Mouse (Mus musculus): Measurements from ENCODE around the gene Lat. TPM values are rescaled to one million over a fixed set of nuclear protein-coding genes. Genes with fewer than 3 reads are reported as not detected.
A peak's percentile ranks its signal among the peaks of the same experiment; 100 is the strongest.
"Not testable (repeated sequence)": the region's sequence is repeated elsewhere in the genome, so short reads cannot be mapped to it uniquely, and the experiment has no call there.

Gene Lat
- total RNA-seq (2021), result under 1 TPM; 0.64 to 0.76 TPM

DNA sequence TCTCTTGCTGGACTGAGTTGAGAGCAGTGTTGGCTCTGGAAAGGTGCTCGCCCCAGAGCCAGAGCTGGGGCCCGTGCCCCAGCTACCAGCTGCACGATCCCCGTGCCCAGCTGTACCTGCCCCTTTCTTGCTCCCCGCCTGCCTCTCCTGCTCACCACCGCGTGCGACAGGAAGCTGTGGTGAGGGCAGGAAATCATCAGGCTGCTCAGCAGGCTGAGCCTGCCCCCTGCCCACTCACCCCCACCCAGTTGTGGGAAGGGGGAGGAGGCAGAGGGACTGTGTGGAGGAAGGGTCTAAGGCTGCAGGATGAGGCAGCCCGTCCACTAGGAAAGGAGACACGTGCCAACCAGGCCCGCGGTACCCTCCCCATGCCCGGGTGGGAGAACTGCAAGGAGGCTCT, at the start of gene Lat:
Lat (minus strand) TSS at position 178 of the 400 bp plus-strand sequence.
- DNase-seq (ENCODE audit: low spot score in 2 of 2), result no peak
- intact Hi-C loops (cut with DNase I), result no loop called here

DNA sequence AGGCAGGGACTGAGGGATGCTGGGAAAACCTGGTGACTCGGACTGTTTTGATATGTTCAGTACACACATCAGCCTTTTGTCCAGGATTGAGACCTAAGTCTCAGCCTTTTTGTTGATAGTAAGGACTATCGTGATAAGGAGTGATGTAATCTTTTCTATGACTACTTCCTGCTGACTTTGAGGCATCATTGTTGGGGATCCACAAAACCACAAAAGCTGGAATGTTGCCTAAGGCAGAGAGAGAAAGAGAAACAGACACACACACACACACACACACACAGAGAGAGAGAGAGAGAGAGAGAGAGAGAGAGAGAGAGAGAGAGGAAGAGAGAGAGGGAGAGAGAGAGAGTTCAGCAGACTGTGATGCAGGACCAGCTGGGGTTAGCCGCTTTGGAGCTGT, 49.1 kb upstream of the Lat start:
- intact Hi-C loops (cut with DNase I), result no loop called here
- DNase-seq (ENCODE audit: low spot score in 2 of 2), result no peak

DNA sequence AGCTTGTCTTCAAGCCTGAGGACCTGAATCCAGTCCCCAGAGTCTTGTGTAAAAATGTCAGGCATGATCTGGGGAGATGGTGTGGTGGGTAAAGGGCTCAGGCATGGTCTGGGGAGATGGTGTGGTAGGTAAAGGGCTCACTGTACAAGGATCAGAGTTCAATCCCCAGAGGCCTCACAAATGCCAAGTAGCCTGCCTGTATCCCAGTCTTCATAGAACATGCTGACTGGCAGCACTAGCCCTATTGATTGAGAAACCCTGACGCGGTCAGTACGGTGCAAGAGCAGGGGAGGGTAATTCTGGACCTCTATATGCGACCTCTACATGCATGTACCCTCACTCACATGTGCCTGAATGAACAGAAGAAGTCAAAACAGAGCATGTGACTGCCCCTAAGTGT, 48.2 kb upstream of the Lat start:
- intact Hi-C loops (cut with DNase I), result no loop called here
- no peak for DNase-seq (ENCODE audit: low spot score in 2 of 2)

DNA sequence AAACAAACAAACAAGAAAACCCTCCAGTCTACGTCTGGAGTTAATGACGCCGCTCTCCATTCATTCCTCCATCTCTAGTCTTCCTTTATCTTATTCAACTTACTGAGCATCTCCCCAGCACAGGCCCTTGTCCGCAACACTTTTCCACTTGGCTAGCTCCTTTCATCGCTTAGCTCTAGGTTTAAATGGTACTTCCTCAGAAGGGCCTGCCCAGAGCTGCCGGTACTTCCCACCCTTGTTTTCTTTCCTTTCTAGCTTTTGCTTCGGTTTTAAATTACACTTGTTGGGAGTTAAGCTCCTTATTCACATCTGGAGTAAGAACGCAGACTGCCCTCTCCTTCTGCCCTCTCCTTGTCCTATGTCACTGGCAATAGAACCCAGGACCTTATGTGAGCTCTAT, 47.7 kb upstream of the Lat start:
- intact Hi-C loops (cut with DNase I), result no loop called here
- no peak for DNase-seq (ENCODE audit: low spot score in 2 of 2)

DNA sequence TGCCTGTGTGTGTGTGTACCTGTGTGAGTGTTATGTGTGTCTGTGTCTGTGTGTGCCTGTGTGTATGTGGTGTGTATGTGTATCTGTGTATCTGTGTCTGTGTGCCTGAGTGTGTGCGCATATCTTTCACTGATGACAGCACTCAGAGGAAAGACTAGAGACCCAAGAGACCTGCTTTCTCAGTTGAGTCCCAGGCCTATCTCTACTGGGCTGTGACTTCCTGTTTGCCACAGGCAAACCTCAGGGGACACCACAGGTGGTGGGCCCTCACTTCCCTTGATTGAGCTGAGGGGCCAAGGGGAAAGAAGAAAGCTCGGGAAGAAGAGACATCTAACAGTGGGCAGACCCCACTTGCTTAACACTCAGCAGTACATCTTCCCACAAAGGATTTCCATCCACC, 47.2 kb upstream of the Lat start:
- no peak for DNase-seq (ENCODE audit: low spot score in 2 of 2)
- intact Hi-C loops (cut with DNase I), result no loop called here

DNA sequence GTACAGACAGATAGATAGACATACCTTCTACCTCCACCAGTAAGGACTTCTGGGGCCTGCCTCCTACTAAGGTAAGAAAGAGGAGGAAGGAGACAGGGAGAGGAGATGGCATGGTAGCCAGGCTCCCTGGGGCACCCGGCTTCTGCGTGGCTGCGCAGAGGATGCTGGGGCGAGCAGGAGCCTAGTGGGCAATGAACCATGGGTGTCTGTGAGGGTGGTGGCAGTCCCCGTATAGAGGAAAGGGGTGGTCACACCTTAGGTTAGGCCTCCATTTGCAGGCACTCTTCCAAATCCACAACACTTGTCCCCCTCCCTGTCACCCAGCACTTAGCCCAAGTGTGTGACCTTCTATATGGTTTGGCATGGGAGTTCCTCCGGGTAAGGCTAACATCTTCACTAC, 45.4 kb upstream of the Lat start, which contains the start of gene Cd19:
Cd19 (minus strand) TSS at position 165 of the 400 bp plus-strand sequence.
- intact Hi-C loops (cut with DNase I), result no loop called here
- DNase-seq (ENCODE audit: low spot score in 2 of 2), result no peak

GRCm38 (mm10) chr7:126411061-126411460, 41.7 kb upstream of the Lat start:
- intact Hi-C loops (cut with DNase I), result no loop called here

GRCm38 (mm10) chr7:126408686-126409085, 39.3 kb upstream of the Lat start:
- intact Hi-C loops (cut with DNase I), result no loop called here
- no peak for DNase-seq (ENCODE audit: low spot score in 2 of 2)

More at GRCm38 (mm10) chr7:126411061-126411460, 41.7 kb upstream of the Lat start:
- DNase-seq (ENCODE audit: low spot score in 2 of 2), result no peak

GRCm38 (mm10) chr7:126402518-126402917, 33.1 kb upstream of the Lat start:
- intact Hi-C loops (cut with DNase I); DNase-seq (ENCODE audit: low spot score in 2 of 2): not testable (repeated sequence)

DNA sequence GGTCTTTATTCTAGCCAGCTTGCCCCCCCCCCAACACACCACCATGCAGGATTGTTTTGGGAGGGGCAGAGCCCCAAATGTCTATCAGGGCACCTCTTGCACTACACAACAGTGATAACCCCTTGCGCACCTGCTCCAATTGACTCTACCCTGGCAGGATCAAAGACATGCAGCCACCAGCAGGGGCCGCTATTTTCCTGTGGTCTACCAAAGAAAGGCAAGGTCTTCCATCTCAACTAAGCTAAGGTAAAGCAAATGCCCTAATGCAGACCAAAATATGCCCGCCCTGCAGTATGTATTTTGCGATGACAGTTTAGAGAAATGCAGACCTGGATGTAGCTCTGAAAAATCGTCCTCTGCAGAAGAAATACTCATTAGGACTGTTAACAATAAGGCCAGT, 30.2 kb upstream of the Lat start:
- intact Hi-C loops (cut with DNase I), result loop anchor here (1.0 to 5.0 kb wide), 2 partner anchors 73 to 129 kb away; no protein-coding TSS in a partner anchor
- DNase-seq (ENCODE audit: low spot score in 2 of 2), result peak; percentile 68 to 76

- no peak for DNase-seq (ENCODE audit: low spot score in 2 of 2)
- intact Hi-C loops (cut with DNase I), result loop anchor here (5.0 kb wide), 1 partner anchor 74 kb away; no protein-coding TSS in a partner anchor
These were observed 28.5 kb upstream of the Lat start for GRCm38 (mm10) chr7:126397822-126398221.

GRCm38 (mm10) chr7:126397221-126397620, 27.9 kb upstream of the Lat start:
- no peak for DNase-seq (ENCODE audit: low spot score in 2 of 2)
- intact Hi-C loops (cut with DNase I), result loop anchor here (5.0 kb wide), 1 partner anchor 75 kb away; no protein-coding TSS in a partner anchor

DNA sequence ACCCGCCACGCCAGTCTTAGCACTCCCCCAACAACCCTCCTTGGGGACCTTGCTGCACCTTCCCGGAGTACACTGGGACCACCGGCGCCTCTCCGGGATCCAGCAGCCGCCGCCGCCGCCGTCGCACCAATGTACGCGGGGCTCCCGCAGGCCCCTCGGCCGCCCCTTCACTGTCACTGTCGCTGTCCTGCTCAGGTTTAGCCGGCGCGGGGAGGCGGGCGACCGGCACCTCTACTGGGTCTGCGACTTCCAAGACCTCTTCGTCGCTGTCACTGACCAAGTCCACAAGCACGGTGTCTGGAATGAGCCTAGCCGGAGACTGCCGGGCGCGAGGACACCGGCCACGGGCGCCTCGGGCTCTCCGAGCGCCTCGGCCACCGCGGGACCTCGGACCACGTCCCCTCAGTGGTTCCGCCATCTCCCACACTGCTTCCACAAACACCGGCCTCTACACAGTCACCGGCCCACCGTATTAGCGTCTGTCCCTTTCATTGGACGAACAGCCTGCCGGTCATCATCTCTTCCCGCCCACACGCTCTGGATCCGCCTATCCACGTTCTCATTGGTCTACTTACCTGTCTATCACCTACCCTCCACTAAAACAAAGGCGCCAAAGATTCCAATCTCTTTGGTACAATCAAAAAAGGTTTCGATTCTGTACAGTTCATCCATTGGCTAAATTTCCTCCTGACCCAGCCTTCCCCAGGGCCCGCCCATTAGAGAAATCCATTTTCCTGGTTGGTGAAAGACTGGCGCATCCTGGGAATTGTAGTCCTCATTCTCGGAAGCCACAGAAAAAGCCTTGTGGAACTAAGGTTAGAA, 27.1 kb upstream of the Lat start, which contains the start of gene Nfatc2ip:
Nfatc2ip (minus strand) TSS at position 440 of the 822 bp plus-strand sequence.
- DNase-seq (ENCODE audit: low spot score in 2 of 2), result peak; percentile 99
- intact Hi-C loops (cut with DNase I), result loop anchor here (5.0 kb wide), 1 partner anchor 76 kb away; no protein-coding TSS in a partner anchor

DNA sequence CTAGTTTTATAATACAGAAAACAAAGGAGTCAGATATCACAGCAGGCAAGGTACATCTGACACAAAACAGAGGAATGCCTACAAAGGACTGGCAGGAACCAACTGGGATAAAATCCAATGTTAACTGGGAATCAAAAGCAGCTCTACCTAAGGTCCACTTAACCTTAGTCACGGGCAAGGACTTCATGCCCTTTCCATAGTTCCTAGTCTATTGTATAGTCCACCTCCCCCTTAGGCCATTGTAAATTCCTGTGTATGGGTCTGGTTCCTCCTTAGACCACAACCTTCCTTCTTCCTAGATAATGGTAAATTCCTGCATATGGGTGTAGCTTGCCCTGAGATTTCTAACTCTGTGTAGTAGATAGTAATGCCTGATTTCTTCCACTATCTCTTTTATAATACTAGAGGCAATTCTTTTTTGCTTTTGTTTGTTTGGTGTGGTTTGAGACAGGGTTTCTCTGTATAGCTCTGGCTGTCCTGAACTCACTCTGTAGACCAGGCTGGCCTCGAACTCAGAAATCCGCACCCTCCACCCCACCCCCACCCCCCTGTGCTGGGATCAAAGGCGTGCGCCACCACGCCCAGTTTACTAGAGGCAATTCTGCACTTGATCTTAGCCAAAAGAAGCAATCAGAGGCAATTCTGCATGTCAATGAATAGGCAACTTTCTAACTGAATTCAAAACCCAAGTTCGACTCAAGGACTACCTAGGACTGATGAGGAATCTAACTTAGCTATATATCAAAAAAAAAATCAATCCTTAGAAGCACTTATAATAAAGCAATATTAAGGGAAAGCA, 22.9 kb upstream of the Lat start:
- DNase-seq (ENCODE audit: low spot score in 2 of 2); intact Hi-C loops (cut with DNase I): not testable (repeated sequence)

DNA sequence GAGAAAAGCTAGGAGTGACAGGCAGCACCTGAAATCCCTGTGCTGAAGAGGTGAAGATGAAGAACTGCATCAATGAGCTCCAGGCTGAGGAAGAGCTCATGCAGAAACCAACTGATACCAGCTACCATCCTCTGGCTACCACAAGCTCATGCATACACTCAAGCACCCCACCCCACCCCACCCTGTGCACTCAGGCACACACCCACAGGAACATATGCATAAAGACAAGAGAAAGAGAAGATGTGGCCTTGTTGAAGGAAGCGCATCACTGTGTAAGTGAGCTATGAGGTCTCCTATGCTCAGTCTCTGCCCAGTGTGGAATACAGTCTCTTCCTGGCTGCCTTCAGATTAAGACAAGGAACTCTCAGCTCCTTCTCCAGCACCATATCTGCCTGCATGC, 18.8 kb upstream of the Lat start:
- DNase-seq (ENCODE audit: low spot score in 2 of 2), result no peak
- intact Hi-C loops (cut with DNase I), result no loop called here

DNA sequence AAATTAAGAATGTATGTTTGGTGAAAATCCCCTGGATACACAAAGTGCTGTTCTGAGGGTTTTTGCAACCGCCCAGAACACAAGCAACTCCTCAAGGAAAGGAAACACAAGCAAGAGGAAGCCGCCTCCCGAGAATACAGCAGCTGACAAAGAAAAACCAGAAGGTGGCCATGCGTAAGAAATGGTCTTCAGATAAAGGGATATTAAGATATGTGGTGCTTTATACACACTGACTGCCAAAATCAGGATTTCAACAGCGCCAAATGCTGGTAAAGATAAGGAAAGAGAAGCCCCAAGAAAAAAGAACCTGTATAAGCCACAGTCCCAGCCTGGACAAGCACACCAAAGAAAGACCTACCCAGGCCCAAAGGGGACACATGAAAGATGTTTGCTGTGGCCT, 14.2 kb upstream of the Lat start:
- intact Hi-C loops (cut with DNase I), result no loop called here
- DNase-seq (ENCODE audit: low spot score in 2 of 2), result no peak

- intact Hi-C loops (cut with DNase I), result loop anchor here (1.0 to 5.0 kb wide), 2 partner anchors 54 to 115 kb away; no protein-coding TSS in a partner anchor
- peak; percentile 99 for DNase-seq (ENCODE audit: low spot score in 2 of 2)
These were observed 8.1 kb upstream of the Lat start, which contains the start of gene Spns1 for GRCm38 (mm10) chr7:126377278-126378158. Spns1 (minus strand) TSS chr7:126377450.

DNA sequence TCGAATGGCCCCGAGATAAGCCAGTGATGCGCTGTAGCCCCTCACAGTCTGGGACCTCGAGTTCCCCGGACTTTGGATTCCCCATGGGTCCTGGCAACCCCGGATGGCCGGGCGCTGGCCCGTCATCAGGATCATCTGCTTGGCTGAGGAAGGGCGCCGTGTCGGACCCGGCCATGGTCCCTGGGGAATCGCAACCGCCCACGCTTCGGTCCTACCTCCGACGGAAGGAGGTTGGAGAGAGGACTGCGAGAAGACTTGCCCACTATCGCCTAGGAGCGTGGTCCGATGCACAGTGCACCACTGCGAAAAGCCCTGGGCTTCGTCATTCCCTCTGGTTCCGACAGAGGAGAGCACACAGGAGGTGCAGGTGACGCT, 7.5 kb upstream of the Lat start:
- intact Hi-C loops (cut with DNase I), result loop anchor here (5.0 kb wide), 1 partner anchor 115 kb away; no protein-coding TSS in a partner anchor
- no peak for DNase-seq (ENCODE audit: low spot score in 2 of 2)

- intact Hi-C loops (cut with DNase I), result loop anchor here (5.0 kb wide), 1 partner anchor 113 kb away; no protein-coding TSS in a partner anchor
These were observed 5.6 kb upstream of the Lat start for GRCm38 (mm10) chr7:126375012-126375411.

More at GRCm38 (mm10) chr7:126375012-126375411, 5.6 kb upstream of the Lat start:
- DNase-seq (ENCODE audit: low spot score in 2 of 2), result no peak

All from left cerebral cortex, postnatal 25 days (tissue).